Mouse (Mus musculus): ENCODE measurements around the gene Agxt.

GRCm38 (mm10) chr1:93166346-93167079, 31.5 kb downstream of the Agxt start:
- no peak for TF ChIP-seq EP300 (IDR thresholded peaks at IDR 0.05; ENCODE audit: low read depth)
- TF ChIP-seq CTCF (IDR thresholded peaks at IDR 0.05; ENCODE audit: low read depth), result no peak
